Mouse (Mus musculus): ENCODE results near the gene Galnt11.

DNA sequence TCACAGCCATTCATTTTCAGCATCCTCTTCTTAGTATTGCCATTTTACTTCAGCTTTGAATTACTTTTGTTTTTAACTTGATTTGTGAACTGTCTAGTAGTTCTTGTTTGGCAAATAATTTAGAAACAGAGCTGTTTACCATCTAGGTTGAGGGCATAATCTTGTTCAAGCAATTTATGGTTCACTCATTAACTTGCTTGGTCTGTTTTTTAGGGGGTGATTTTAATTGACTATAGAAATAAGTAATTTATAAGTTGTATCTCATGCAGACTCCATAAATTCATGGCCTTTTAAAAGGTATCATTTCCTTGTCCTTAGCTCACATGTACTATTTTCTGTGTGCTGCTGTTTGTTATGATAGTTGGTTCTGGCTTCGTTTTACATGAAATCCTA lies 24.8 kb downstream of the Galnt11 start:
- no peak for TF ChIP-seq CTCF (IDR thresholded peaks at IDR 0.05; ENCODE audit: low read depth)
- TF ChIP-seq EP300 (IDR thresholded peaks at IDR 0.05; ENCODE audit: low read depth) = no peak

Measured in liver, postnatal 0 days (tissue).